Mouse (Mus musculus) limb, embryonic 12.5 days (tissue): ENCODE results near the gene Naa25. TPM values are rescaled to one million over a fixed set of nuclear protein-coding genes. Genes with fewer than 3 reads are reported as not detected.
"Not testable (repeated sequence)": the region's sequence is repeated elsewhere in the genome, so short reads cannot be mapped to it uniquely, and the experiment has no call there.

Source experiments
- ATAC-seq: fragments of 200-750 bp; cut with Nextera tagmentation; 2 replicates; pipeline ENCODE4 v1.8.0; 2017; ENCODE audit warnings: low read depth, moderate TSS enrichment; ENCODE audit not compliant: insufficient number of reproducible peaks, insufficient read depth, low FRiP score, low TSS enrichment
- H3K27ac ChIP-seq: fragments of 300-500 bp; sonication (generic); 2 replicates; pipeline ENCODE4 v1.5.1; 2016; ENCODE audit warnings: mild to moderate bottlenecking, moderate library complexity
- H3K27me3 ChIP-seq: fragments of 300-500 bp; sonication (generic); 2 replicates; pipeline ENCODE4 v1.6.1; 2016; ENCODE audit warnings: mild to moderate bottlenecking, moderate library complexity
- H3K36me3 ChIP-seq: fragments of 300-500 bp; sonication (generic); 2 replicates; pipeline ENCODE4 v1.6.1; 2016; ENCODE audit warnings: mild to moderate bottlenecking, moderate library complexity
- H3K4me1 ChIP-seq: fragments of 300-500 bp; sonication (generic); replicated peaks from 2 replicates; pipeline ENCODE4 v1.6.1; 2016
- H3K4me2 ChIP-seq: fragments of 300-500 bp; sonication (generic); 2 replicates; pipeline ENCODE4 v1.6.1; 2016; ENCODE audit warnings: mild to moderate bottlenecking, moderate library complexity
- H3K4me3 ChIP-seq: fragments of 300-500 bp; sonication (generic); replicated peaks from 2 replicates; pipeline ENCODE4 v1.5.1; 2016; ENCODE audit warnings: mild to moderate bottlenecking
- H3K9ac ChIP-seq: fragments of 300-500 bp; sonication (generic); replicated peaks from 2 replicates; pipeline ENCODE4 v1.6.1; 2016; ENCODE audit warnings: mild to moderate bottlenecking, moderate library complexity
- H3K9me3 ChIP-seq: fragments of 300-500 bp; sonication (generic); 2 replicates; pipeline ENCODE4 v1.6.1; 2016; ENCODE audit warnings: mild to moderate bottlenecking, moderate library complexity
- WGBS: fragments of 180-500 bp; shearing (Covaris S2); methylation state at CpG from one replicate; pipeline ENCODE4 v1.1.7; 2016; 5-methylcytosine and 5-hydroxymethylcytosine counted together
- polyA plus RNA-seq: library from polyadenylated mRNA; unstranded; fragments of >200 nt; fragmentation: Nextera tagmentation; extraction: Ambion mirVana; gene quantifications from 2 replicates; pipeline ENCODE4 v1.2.1, GENCODE M21; 2016

The Naa25 gene
- 41.2 and 41.9 TPM in 2 replicates for polyA plus RNA-seq

DNA sequence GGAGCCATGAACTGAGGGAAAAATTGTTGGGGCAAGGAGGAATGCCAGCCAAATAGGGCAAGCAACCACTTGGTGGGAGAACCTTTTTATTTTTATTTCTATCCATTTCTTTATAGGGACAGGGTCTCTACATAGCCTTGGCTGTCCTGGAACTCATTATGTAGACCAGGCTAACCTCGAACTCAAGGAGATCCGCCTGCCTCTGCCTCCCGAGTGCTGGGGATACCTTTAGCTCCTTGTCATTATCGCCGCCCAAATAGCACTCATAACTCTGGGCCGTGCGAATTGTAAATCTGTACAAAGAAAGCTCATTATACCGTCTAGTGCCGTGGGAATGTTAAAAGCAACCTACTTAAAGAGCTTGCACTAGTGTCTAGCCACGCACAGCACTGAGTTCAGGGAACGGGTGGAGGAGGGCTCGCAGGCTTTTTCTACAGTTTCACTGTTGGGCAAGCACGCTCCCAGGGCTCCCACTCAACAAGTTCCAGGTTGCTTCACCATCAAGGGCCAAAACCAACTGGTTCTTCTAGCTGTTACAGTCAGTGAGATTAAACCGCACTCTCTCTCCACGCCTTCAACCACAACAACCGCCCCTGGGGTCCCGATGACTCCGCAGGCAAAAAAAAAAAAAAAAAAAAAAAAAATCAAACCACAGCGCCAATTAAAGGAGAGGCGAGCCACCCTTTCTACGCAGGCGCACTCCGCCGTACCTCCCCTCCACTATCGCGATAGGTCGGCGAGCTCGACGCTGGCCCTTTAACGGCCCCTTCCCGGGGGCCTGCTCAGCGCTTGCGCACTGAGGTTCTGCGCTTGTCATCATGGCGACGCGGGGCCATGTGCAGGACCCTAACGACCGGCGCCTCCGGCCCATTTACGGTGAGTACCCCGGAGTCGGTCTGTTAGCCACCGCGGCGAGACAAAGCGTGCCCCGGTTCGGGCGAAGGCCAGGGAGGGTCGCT is at the start of gene Naa25:
Gene Naa25 (plus strand): TSS at position 750 of the 959 bp plus-strand sequence.
- Histone ChIP-seq H3K4me1 (peaks cover 11% of the 10 kb centered on the region; the same call in 1 of the 2 replicates), H3K9ac (peak within 1 kb of the TSS; percentile 79), H3K4me2 (peak within 1 kb of the TSS; percentile 92), H3K4me3 (peak within 1 kb of the TSS; percentile 95), H3K9me3 (no peaks in the 10 kb centered on the region), H3K27ac (peak within 1 kb of the TSS; percentile 89), H3K36me3 (peaks cover 19% of the 10 kb centered on the region; the same call in 1 of the 2 replicates), H3K27me3 (no peaks in the 10 kb centered on the region)
- ATAC-seq, result peak; percentile 91
- WGBS, result 11% methylated on average over 53 of the region's 53 CpGs

DNA sequence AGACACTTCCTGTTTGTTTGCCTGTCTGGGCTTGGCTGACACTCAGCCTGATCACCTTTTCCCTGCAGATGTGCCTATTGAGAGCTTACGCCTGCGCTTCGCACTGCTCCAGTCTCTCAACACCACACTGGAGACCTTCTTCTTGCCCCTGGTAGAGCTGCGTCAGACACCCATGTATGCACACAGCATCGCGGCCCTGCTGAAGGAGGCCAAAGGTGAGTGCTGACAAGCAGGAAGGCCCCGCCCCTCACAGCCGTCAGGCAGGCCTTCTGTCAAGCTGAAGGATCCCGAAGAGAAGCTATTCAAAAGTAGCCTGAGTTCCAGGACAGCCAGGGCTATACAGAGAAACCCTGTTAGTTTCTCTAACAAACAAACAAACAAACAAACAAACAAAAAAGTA is 38.5 kb upstream of the Naa25 start:
- H3K4me2 ChIP-seq, result no peak overlapping the region
- H3K9ac ChIP-seq, result no peak overlapping the region
- peaks cover 99% of the 10 kb centered on the region for H3K36me3 ChIP-seq
- 79% methylated on average over 9 of the region's 9 CpGs for WGBS
- ATAC-seq, result no peak
- no peak overlapping the region for H3K27ac ChIP-seq
- H3K4me1 ChIP-seq, result no peaks in the 10 kb centered on the region
- no peaks in the 10 kb centered on the region for H3K9me3 ChIP-seq
- no peak overlapping the region for H3K4me3 ChIP-seq
- no peaks in the 10 kb centered on the region for H3K27me3 ChIP-seq

GRCm38 (mm10) chr5:121361696-121362095 is 36.0 kb upstream of the Naa25 start:
- H3K4me2 ChIP-seq, result no peak overlapping the region
- no peak overlapping the region for H3K4me3 ChIP-seq
- H3K27me3 ChIP-seq, result no peaks in the 10 kb centered on the region
- no peak overlapping the region for H3K27ac ChIP-seq
- H3K9ac ChIP-seq, result no peak overlapping the region
- WGBS, result 81% methylated on average over 5 of the region's 5 CpGs
- H3K36me3 ChIP-seq, result peaks cover 100% of the 10 kb centered on the region
- no peak for ATAC-seq
- no peaks in the 10 kb centered on the region for H3K4me1 ChIP-seq
- H3K9me3 ChIP-seq, result no peaks in the 10 kb centered on the region

GRCm38 (mm10) chr5:121363441-121363840 is 34.3 kb upstream of the Naa25 start:
- no peaks in the 10 kb centered on the region for H3K4me1 ChIP-seq
- H3K9ac ChIP-seq, result no peak overlapping the region
- ATAC-seq, result no peak
- peaks cover 98% of the 10 kb centered on the region for H3K36me3 ChIP-seq
- H3K27ac ChIP-seq, result no peak overlapping the region
- no peak overlapping the region for H3K4me3 ChIP-seq
- no peaks in the 10 kb centered on the region for H3K9me3 ChIP-seq
- 86% methylated on average over 7 of the region's 7 CpGs for WGBS
- no peaks in the 10 kb centered on the region for H3K27me3 ChIP-seq
- no peak overlapping the region for H3K4me2 ChIP-seq

DNA sequence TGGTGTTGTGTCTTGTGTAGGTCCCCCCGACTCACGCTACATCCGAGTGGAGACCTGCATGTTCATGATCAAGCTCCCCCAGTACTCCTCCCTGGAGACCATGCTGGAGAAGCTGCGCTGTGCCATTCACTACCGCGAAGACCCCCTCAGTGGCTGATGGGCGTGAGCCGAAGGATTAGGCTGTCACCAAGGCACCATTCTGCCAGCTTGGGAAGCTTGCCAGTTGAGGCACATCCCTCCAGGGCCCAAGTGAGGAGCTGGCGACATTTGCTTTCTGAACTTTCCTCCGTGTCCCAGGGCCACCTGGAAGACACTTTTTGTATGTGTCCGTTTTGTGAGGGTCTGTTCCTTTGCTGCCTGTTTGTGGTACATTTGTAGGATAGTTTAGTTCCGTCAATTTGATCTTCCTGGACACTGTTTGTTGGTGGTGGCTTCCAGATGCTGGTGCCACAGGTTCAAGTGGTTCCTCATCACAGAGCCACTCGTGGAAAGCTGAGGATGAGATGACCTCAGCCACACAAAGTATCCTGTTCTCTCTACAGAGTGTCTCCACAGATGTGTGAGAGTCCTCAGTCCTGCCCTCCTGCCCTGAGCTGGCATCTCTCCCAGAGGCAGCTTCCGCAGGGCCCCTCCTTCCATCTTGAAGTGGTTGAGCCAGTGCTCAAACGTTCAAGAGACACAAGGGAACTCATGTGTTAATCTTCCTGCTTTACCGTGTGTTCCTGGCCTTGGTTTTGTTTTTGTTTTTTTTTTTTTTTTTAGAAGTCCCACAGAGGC is 31.1 kb upstream of the Naa25 start:
- no peak for ATAC-seq
- H3K9me3 ChIP-seq, result no peaks in the 10 kb centered on the region
- H3K4me2 ChIP-seq, result no peak overlapping the region
- H3K27ac ChIP-seq, result no peak overlapping the region
- no peak overlapping the region for H3K4me3 ChIP-seq
- H3K9ac ChIP-seq, result no peak overlapping the region
- no peaks in the 10 kb centered on the region for H3K27me3 ChIP-seq
- 86% methylated on average over 16 of the region's 16 CpGs for WGBS
- no peaks in the 10 kb centered on the region for H3K4me1 ChIP-seq
- peaks cover 95% of the 10 kb centered on the region for H3K36me3 ChIP-seq

GRCm38 (mm10) chr5:121367255-121367654 is 30.5 kb upstream of the Naa25 start:
- H3K4me3 ChIP-seq, result no peak overlapping the region
- no peak overlapping the region for H3K27ac ChIP-seq
- no peak overlapping the region for H3K4me2 ChIP-seq
- no peaks in the 10 kb centered on the region for H3K4me1 ChIP-seq
- no peaks in the 10 kb centered on the region for H3K27me3 ChIP-seq
- H3K9ac ChIP-seq, result no peak overlapping the region
- no peaks in the 10 kb centered on the region for H3K9me3 ChIP-seq
- WGBS, result 89% methylated on average over 4 of the region's 4 CpGs
- peaks cover 95% of the 10 kb centered on the region for H3K36me3 ChIP-seq
- no peak for ATAC-seq

DNA sequence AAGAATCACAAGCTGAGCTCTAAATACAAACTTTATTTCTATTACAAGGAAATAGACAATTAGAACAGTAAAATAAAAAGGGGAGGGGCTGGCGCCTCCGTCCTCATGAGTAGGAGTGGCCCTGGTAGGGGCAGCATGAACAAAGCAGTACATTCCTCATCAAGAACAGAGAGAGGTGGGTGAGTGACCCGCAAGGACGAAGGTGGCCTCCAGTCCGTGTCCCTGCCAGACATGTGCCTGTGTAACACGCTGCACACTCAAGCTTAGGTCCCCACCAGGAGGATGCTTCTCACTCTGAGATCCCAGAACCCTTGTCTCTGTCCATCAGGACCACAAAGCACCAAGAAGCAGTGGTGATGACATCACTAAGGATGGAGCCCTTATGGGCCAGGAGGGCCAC is 26.0 kb upstream of the Naa25 start:
- Histone ChIP-seq H3K27me3 (no peaks in the 10 kb centered on the region), H3K4me2 (no peak overlapping the region), H3K4me3 (no peak overlapping the region), H3K9ac (no peak overlapping the region), H3K9me3 (no peaks in the 10 kb centered on the region), H3K4me1 (no peaks in the 10 kb centered on the region), H3K27ac (no peak overlapping the region), H3K36me3 (peaks cover 91% of the 10 kb centered on the region)
- 95% methylated on average over 6 of the region's 6 CpGs for WGBS
- ATAC-seq, result no peak

- no peaks in the 10 kb centered on the region for H3K27me3 ChIP-seq
- no peak overlapping the region for H3K4me2 ChIP-seq
- H3K27ac ChIP-seq, result no peak overlapping the region
- no peaks in the 10 kb centered on the region for H3K9me3 ChIP-seq
- no peak overlapping the region for H3K9ac ChIP-seq
- WGBS, result 81% methylated on average over 3 of the region's 3 CpGs
- no peak overlapping the region for H3K4me3 ChIP-seq
- no peaks in the 10 kb centered on the region for H3K4me1 ChIP-seq
- peaks cover 92% of the 10 kb centered on the region for H3K36me3 ChIP-seq
- ATAC-seq, result no peak
Measured at GRCm38 (mm10) chr5:121374790-121375189, 22.9 kb upstream of the Naa25 start.

GRCm38 (mm10) chr5:121376972-121377371 is 20.8 kb upstream of the Naa25 start:
- peaks cover 96% of the 10 kb centered on the region for H3K36me3 ChIP-seq
- not testable (repeated sequence) for H3K4me3 ChIP-seq, H3K27me3 ChIP-seq, H3K4me1 ChIP-seq, H3K4me2 ChIP-seq, H3K9ac ChIP-seq, H3K27ac ChIP-seq, H3K9me3 ChIP-seq, ATAC-seq
- 73% methylated on average over 5 of the region's 5 CpGs for WGBS

DNA sequence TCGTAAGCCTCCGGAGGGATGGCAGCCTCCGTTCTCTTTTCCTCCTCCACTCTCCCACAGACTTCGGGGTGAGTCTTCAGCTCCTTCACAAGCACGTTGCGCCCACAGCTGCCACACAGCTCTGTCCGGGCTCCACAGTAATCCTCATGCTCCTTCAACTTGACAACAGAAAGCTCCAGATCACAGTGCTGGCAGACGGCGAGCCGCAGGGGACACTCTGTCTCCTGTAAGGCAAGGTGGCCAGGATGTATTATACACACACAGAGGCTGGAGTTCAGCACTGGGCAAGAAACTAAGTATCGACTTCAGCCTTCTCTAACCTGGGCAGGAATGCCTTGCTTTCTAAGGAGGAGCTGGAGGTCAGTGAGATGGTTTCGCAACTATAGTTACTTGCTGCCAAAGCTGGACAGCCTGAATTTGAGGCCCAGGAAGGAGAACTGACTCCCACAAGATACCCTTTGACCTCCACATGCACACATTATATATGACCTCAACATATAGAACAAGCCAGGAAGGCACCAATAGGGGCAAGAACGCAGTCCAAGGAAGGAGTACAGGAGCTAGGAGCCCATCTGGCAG is 19.0 kb upstream of the Naa25 start:
- WGBS, result 93% methylated on average over 13 of the region's 13 CpGs
- Histone ChIP-seq H3K27me3 (no peaks in the 10 kb centered on the region), H3K36me3 (peaks cover 90% of the 10 kb centered on the region), H3K4me1 (peaks cover 3% of the 10 kb centered on the region), H3K9me3 (peaks cover 10% of the 10 kb centered on the region), H3K27ac (no peak overlapping the region), H3K9ac (no peak overlapping the region), H3K4me2 (no peak overlapping the region), H3K4me3 (no peak overlapping the region)
- ATAC-seq, result no peak

- Histone ChIP-seq H3K27me3 (no peaks in the 10 kb centered on the region), H3K27ac (no peak overlapping the region), H3K4me3 (no peak overlapping the region), H3K4me1 (peaks cover 11% of the 10 kb centered on the region), H3K9me3 (peaks cover 10% of the 10 kb centered on the region), H3K4me2 (no peak overlapping the region), H3K9ac (no peak overlapping the region), H3K36me3 (peaks cover 73% of the 10 kb centered on the region)
- no peak for ATAC-seq
- 91% methylated on average over 2 of the region's 2 CpGs for WGBS
Measured at GRCm38 (mm10) chr5:121380692-121381091, 17.0 kb upstream of the Naa25 start.
